Mouse (Mus musculus) embryonic fibroblast, embryonic 13.5 days (primary cell): ENCODE measurements around the gene Fxn.

Experiments
- CTCF ChIP-seq: IDR thresholded peaks from 2 replicates; pipeline ENCODE4 v1.5.1; 2011; ENCODE audit warnings: mild to moderate bottlenecking, control low read depth, low read length, moderate library complexity, borderline replicate concordance; ENCODE audit not compliant: insufficient read depth
- POLR2A ChIP-seq: IDR thresholded peaks from 2 replicates; pipeline ENCODE4 v1.6.1; 2011; ENCODE audit warnings: low read depth, mild to moderate bottlenecking, control low read depth, low read length, moderate library complexity

DNA sequence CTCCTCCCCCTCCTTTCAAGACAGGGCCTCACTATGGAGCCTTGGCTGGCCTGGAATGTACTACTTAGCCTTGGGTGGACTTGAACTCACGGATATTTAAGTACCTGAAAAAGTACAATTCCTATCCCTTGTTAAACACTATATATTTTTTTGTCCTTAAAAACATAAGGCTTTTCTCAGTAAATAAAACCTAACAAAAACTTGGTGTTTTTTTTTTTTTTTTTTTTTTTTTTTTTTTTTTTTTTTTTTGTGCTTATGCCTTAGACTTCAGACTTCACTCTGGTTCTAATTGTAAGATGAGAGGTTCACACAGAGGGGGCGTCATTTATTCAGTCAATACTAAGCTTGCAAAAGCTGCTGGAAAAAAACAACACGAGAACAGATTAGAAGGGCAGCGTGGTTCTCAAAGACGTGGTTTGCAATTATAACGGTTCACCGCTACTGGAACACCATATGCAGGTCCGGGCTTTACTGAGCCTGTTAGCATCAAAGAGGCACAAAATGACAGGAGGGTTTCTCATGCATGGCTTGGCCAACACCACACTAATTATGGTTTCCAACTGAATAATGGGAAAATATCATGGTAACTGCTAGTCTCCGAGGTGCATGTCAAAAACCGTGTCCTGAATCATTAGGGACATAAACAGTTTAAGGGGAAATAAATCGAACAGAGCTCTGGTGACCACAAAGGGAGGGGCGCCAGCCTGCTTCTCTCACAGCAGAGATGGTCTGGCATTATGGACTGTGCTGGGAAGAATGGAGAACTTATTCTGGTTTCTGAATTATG, 32.3 kb upstream of the Fxn start:
- TF ChIP-seq POLR2A: no peak
- TF ChIP-seq CTCF: no peak
